Mouse (Mus musculus) megakaryocyte, embryonic 14.5 days (primary cell): Measurements from ENCODE around the gene Fgd5.

Source experiments
- FLI1 ChIP-seq: IDR thresholded peaks from 2 replicates; pipeline ENCODE4 v1.6.1; 2012; ENCODE audit warnings: low read length, inconsistent platforms, mixed read lengths
- GATA1 ChIP-seq: IDR thresholded peaks from 3 replicates; pipeline ENCODE4 v1.6.1; 2012; ENCODE audit warnings: mixed read lengths, low read length, inconsistent platforms, borderline replicate concordance

GRCm38 (mm10) chr6:92091767-92092489 is 113.2 kb downstream of the Fgd5 start:
- no peak for TF ChIP-seq GATA1
- no peak for TF ChIP-seq FLI1
